Mouse (Mus musculus): ENCODE results near the gene Bet1l. TPM values are rescaled to one million over a fixed set of nuclear protein-coding genes. Genes with fewer than 3 reads are reported as not detected.

Bet1l gene
- polyA plus RNA-seq, 1 experiment from 2014 or later: 42.4 TPM

GRCm38 (mm10) chr7:140864761-140865160 is 7.4 kb upstream of the Bet1l start:
- peaks cover 49% of the 10 kb centered on the region for H3K36me3 ChIP-seq (ENCODE audit: control insufficient read depth, insufficient read depth)
- 92% methylated on average over 12 of the region's 12 CpGs for WGBS
- no peak for ATAC-seq

GRCm38 (mm10) chr7:140860728-140861127 is 3.4 kb upstream of the Bet1l start:
- H3K27ac ChIP-seq (ENCODE audit: low read depth, low read length): no peak overlapping the region
- TF ChIP-seq CTCF (IDR thresholded peaks at IDR 0.05; ENCODE audit: low read depth): no peak
- H3K27me3 ChIP-seq (replicated peaks; ENCODE audit: control insufficient read depth, insufficient read depth, low read length): no peaks in the 10 kb centered on the region
- 0 out of 2 replicates have a peak, but pooled peaks cover 4% of the 10 kb centered on the region for H3K4me1 ChIP-seq (replicated peaks; ENCODE audit: control insufficient read depth, insufficient read depth, low read length)
- H3K9me3 ChIP-seq (ENCODE audit: control insufficient read depth): no peaks in the 10 kb centered on the region
- WGBS: 84% methylated on average over 5 of the region's 5 CpGs
- ATAC-seq: no peak
- no peak overlapping the region for H3K4me3 ChIP-seq (ENCODE audit: low read depth, low read length)
- peaks cover 46% of the 10 kb centered on the region for H3K36me3 ChIP-seq (ENCODE audit: control insufficient read depth, insufficient read depth)
- no peak overlapping the region for H3K9ac ChIP-seq (ENCODE audit: low read depth, low read length)
- no peak overlapping the region for H3K4me2 ChIP-seq (replicated peaks; ENCODE audit: low read depth)

More at GRCm38 (mm10) chr7:140864761-140865160, 7.4 kb upstream of the Bet1l start:
- H3K4me3 ChIP-seq (ENCODE audit: low read depth, low read length): no peak overlapping the region
- no peaks in the 10 kb centered on the region for H3K9me3 ChIP-seq (ENCODE audit: control insufficient read depth)
- H3K4me2 ChIP-seq (replicated peaks; ENCODE audit: low read depth): no peak overlapping the region
- H3K27ac ChIP-seq (ENCODE audit: low read depth, low read length): no peak overlapping the region
- no peaks in the 10 kb centered on the region for H3K4me1 ChIP-seq (replicated peaks; ENCODE audit: control insufficient read depth, insufficient read depth, low read length)
- no peak for TF ChIP-seq CTCF (IDR thresholded peaks at IDR 0.05; ENCODE audit: low read depth)
- H3K9ac ChIP-seq (ENCODE audit: low read depth, low read length): no peak overlapping the region
- H3K27me3 ChIP-seq (replicated peaks; ENCODE audit: control insufficient read depth, insufficient read depth, low read length): no peaks in the 10 kb centered on the region

- Histone ChIP-seq H3K27ac (ENCODE audit: low read depth, low read length) (no peak overlapping the region), H3K27me3 (replicated peaks; ENCODE audit: control insufficient read depth, insufficient read depth, low read length) (no peaks in the 10 kb centered on the region), H3K4me2 (replicated peaks; ENCODE audit: low read depth) (no peak overlapping the region), H3K4me3 (ENCODE audit: low read depth, low read length) (no peak overlapping the region), H3K9ac (ENCODE audit: low read depth, low read length) (no peak overlapping the region), H3K36me3 (ENCODE audit: control insufficient read depth, insufficient read depth) (peaks cover 46% of the 10 kb centered on the region), H3K9me3 (ENCODE audit: control insufficient read depth) (no peaks in the 10 kb centered on the region), H3K4me1 (replicated peaks; ENCODE audit: control insufficient read depth, insufficient read depth, low read length) (0 out of 2 replicates have a peak, but pooled peaks cover 8% of the 10 kb centered on the region)
- TF ChIP-seq CTCF (IDR thresholded peaks at IDR 0.05; ENCODE audit: low read depth): no peak
- WGBS: 85% methylated on average over 6 of the region's 6 CpGs
- no peak for ATAC-seq
These were observed 2.6 kb upstream of the Bet1l start for GRCm38 (mm10) chr7:140859997-140860396.

GRCm38 (mm10) chr7:140858746-140859145 is 1.4 kb upstream of the Bet1l start:
- Histone ChIP-seq H3K9ac (ENCODE audit: low read depth, low read length) (no peak overlapping the region), H3K9me3 (ENCODE audit: control insufficient read depth) (no peaks in the 10 kb centered on the region), H3K4me2 (replicated peaks; ENCODE audit: low read depth) (peak overlapping the region; percentile 92), H3K27ac (ENCODE audit: low read depth, low read length) (no peak overlapping the region), H3K4me1 (replicated peaks; ENCODE audit: control insufficient read depth, insufficient read depth, low read length) (0 out of 2 replicates have a peak, but pooled peaks cover 8% of the 10 kb centered on the region), H3K27me3 (replicated peaks; ENCODE audit: control insufficient read depth, insufficient read depth, low read length) (no peaks in the 10 kb centered on the region), H3K36me3 (ENCODE audit: control insufficient read depth, insufficient read depth) (peaks cover 45% of the 10 kb centered on the region), H3K4me3 (ENCODE audit: low read depth, low read length) (no peak overlapping the region)
- TF ChIP-seq CTCF (IDR thresholded peaks at IDR 0.05; ENCODE audit: low read depth): no peak
- ATAC-seq: no peak
- 96% methylated on average over 8 of the region's 8 CpGs for WGBS

- H3K4me3 ChIP-seq (ENCODE audit: low read depth, low read length): peak within 1 kb of the TSS; percentile 80
- peak within 1 kb of the TSS; percentile 98 for H3K27ac ChIP-seq (ENCODE audit: low read depth, low read length)
- peak; percentile 77 for ATAC-seq
- H3K4me1 ChIP-seq (replicated peaks; ENCODE audit: control insufficient read depth, insufficient read depth, low read length): 0 out of 2 replicates have a peak, but pooled peaks cover 8% of the 10 kb centered on the region
- no peak for TF ChIP-seq CTCF (IDR thresholded peaks at IDR 0.05; ENCODE audit: low read depth)
- no peaks in the 10 kb centered on the region for H3K27me3 ChIP-seq (replicated peaks; ENCODE audit: control insufficient read depth, insufficient read depth, low read length)
- peaks cover 53% of the 10 kb centered on the region for H3K36me3 ChIP-seq (ENCODE audit: control insufficient read depth, insufficient read depth)
- H3K4me2 ChIP-seq (replicated peaks; ENCODE audit: low read depth): peak within 1 kb of the TSS; percentile 92
- WGBS: under 1% methylated on average over 50 of the region's 50 CpGs
- H3K9me3 ChIP-seq (ENCODE audit: control insufficient read depth): no peaks in the 10 kb centered on the region
- peak within 1 kb of the TSS; percentile 87 for H3K9ac ChIP-seq (ENCODE audit: low read depth, low read length)
These were observed 410 bp downstream of the Bet1l start, which contains the start of gene Ric8a for GRCm38 (mm10) chr7:140856785-140857549. Gene Ric8a (plus strand): TSS chr7:140856957.

GRCm38 (mm10) chr7:140855860-140856784 is 1.3 kb downstream of the Bet1l start, which contains the start of gene Gm45785:
Gene Gm45785 (minus strand): TSS chr7:140856331.
- H3K9me3 ChIP-seq (ENCODE audit: control insufficient read depth): no peaks in the 10 kb centered on the region
- H3K4me1 ChIP-seq (replicated peaks; ENCODE audit: control insufficient read depth, insufficient read depth, low read length): 0 out of 2 replicates have a peak, but pooled peaks cover 8% of the 10 kb centered on the region
- H3K4me3 ChIP-seq (ENCODE audit: low read depth, low read length): peak within 1 kb of the TSS; percentile 80
- peak; percentile 23; the same call in 1 of the 2 replicates for TF ChIP-seq CTCF (IDR thresholded peaks at IDR 0.05; ENCODE audit: low read depth)
- no peaks in the 10 kb centered on the region for H3K27me3 ChIP-seq (replicated peaks; ENCODE audit: control insufficient read depth, insufficient read depth, low read length)
- H3K27ac ChIP-seq (ENCODE audit: low read depth, low read length): peak within 1 kb of the TSS; percentile 98
- peak within 1 kb of the TSS; percentile 92 for H3K4me2 ChIP-seq (replicated peaks; ENCODE audit: low read depth)
- H3K9ac ChIP-seq (ENCODE audit: low read depth, low read length): peak within 1 kb of the TSS; percentile 87
- peak; percentile 85 for ATAC-seq
- H3K36me3 ChIP-seq (ENCODE audit: control insufficient read depth, insufficient read depth): peaks cover 52% of the 10 kb centered on the region
- under 1% methylated on average over 51 of the region's 51 CpGs for WGBS

All from intestine, postnatal 0 days (tissue).